In the genomic region with DNA sequence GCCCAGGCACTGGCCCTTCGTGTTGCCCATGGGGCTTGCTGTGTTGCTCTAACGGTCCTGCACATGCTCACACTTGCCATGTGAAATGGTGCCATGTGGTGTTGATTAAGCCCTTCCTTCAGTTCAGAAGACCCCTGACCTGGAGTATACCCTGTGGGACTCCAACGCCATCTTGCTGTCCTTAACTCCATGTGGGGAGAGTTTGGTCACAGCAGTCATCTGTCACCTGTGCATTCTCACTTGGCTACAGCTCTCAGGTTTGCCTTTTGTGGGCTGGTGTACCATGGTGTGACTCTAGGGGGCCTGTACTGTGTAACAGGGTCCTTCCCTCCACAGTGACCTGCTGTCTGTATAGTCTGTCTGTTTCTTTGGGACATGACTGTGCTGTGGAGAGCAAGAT, we compare ENCODE assay signal across 8 mouse cellular contexts.
DNase-seq lines count a peak whose midpoint lies in the region; ATAC-seq and TF ChIP-seq lines count a peak whose summit lies in the region.

No protein-coding gene starts in this region.

- 0 out of 2 replicates have a peak overlapping the region, but pooled peaks have one; percentile 64 for H3K4me2 ChIP-seq in heart, embryonic 14.5 days (ENCODE audit: low read length)
- no peak overlapping the region for H3K4me2 ChIP-seq in hindbrain, postnatal 0 days (ENCODE audit: low read depth, low read length)
- peak overlapping the region; percentile 45 for H3K4me2 ChIP-seq in neural tube, embryonic 12.5 days (replicated peaks)

- no peaks in the 10 kb centered on the region for H3K36me3 ChIP-seq in heart, embryonic 14.5 days (ENCODE audit: control insufficient read depth, insufficient read depth, low read length)
- H3K36me3 ChIP-seq in hindbrain, postnatal 0 days (ENCODE audit: insufficient read depth, low read length): no peaks in the 10 kb centered on the region
- H3K36me3 ChIP-seq in neural tube, embryonic 12.5 days: no peaks in the 10 kb centered on the region

- 59% methylated on average over 3 of the region's 3 CpGs for WGBS in heart, embryonic 14.5 days
- 39% methylated on average over 3 of the region's 3 CpGs for WGBS in hindbrain, postnatal 0 days
- 46% methylated on average over 3 of the region's 3 CpGs for WGBS in neural tube, embryonic 12.5 days

- no peak for DNase-seq in heart, postnatal 25 days (ENCODE audit: low spot score)
- peak; percentile 77 for DNase-seq in embryo, embryonic 10.5 days (ENCODE audit: low spot score)
- DNase-seq in hindbrain, postnatal 0 days (ENCODE audit: low spot score): no peak
- DNase-seq in layer of hippocampus, adult 8-10 months (ENCODE audit: low spot score in 2 of 2): no peak
- no peak for DNase-seq in left cerebral cortex, adult 18-20 months (ENCODE audit: low spot score in 2 of 2)
- no peak for DNase-seq in left cerebral cortex, adult 8-10 months (ENCODE audit: low spot score in 2 of 2)

- intact Hi-C loops in heart, postnatal 25 days (cut with DNase I): no loop called here

- H3K27ac ChIP-seq in heart, embryonic 14.5 days (replicated peaks in 1 of 2; ENCODE audit: control insufficient read depth in 1 of 2, insufficient read depth in 1 of 2, low read depth in 2 of 2, low read length in 2 of 2): peak overlapping the region; percentile 69 to 91
- H3K27ac ChIP-seq in hindbrain, postnatal 0 days: peak overlapping the region; percentile 83; the same call in 1 of the 2 replicates
- peak overlapping the region; percentile 73 for H3K27ac ChIP-seq in neural tube, embryonic 12.5 days

- peak; percentile 37 for TF ChIP-seq CTCF in hindbrain, postnatal 0 days (IDR thresholded peaks at IDR 0.05; ENCODE audit: low read depth)

- no peak for ATAC-seq in heart, embryonic 14.5 days (ENCODE audit: insufficient number of reproducible peaks, insufficient read depth, low FRiP score, low read depth)
- ATAC-seq in hindbrain, postnatal 0 days: no peak; the same call in 1 of the 2 replicates
- no peak; the same call in 1 of the 2 replicates for ATAC-seq in neural tube, embryonic 12.5 days (ENCODE audit: low FRiP score, low read depth)

- H3K9me3 ChIP-seq in heart, embryonic 14.5 days (ENCODE audit: control insufficient read depth, low read length): no peaks in the 10 kb centered on the region
- H3K9me3 ChIP-seq in hindbrain, postnatal 0 days (ENCODE audit: low read length): no peaks in the 10 kb centered on the region
- H3K9me3 ChIP-seq in neural tube, embryonic 12.5 days: no peaks in the 10 kb centered on the region

- H3K4me1 ChIP-seq in heart, embryonic 14.5 days (ENCODE audit: control insufficient read depth in 2 of 2, insufficient read depth in 2 of 2, low read length in 2 of 2): peaks cover 51 to 78% of the 10 kb centered on the region in 2 experiments
- peaks cover 30% of the 10 kb centered on the region for H3K4me1 ChIP-seq in hindbrain, postnatal 0 days (ENCODE audit: insufficient read depth, low read length)
- H3K4me1 ChIP-seq in neural tube, embryonic 12.5 days: peaks cover 58% of the 10 kb centered on the region

- no peaks in the 10 kb centered on the region for H3K27me3 ChIP-seq in heart, embryonic 14.5 days (ENCODE audit: control insufficient read depth, insufficient read depth, low read length)
- H3K27me3 ChIP-seq in hindbrain, postnatal 0 days (ENCODE audit: insufficient read depth, low read length): no peaks in the 10 kb centered on the region
- no peaks in the 10 kb centered on the region for H3K27me3 ChIP-seq in neural tube, embryonic 12.5 days (replicated peaks)

- H3K4me3 ChIP-seq in heart, embryonic 14.5 days (ENCODE audit: control insufficient read depth in 1 of 2, insufficient read depth in 1 of 2, low read depth in 1 of 2, low read length in 2 of 2): no peak overlapping the region
- H3K4me3 ChIP-seq in hindbrain, postnatal 0 days (ENCODE audit: low read length): no peak overlapping the region
- no peak overlapping the region for H3K4me3 ChIP-seq in neural tube, embryonic 12.5 days

- no peak overlapping the region; the same call in 1 of the 2 replicates for H3K9ac ChIP-seq in heart, embryonic 14.5 days (ENCODE audit: low read length)
- 0 out of 2 replicates have a peak overlapping the region, but pooled peaks have one; percentile 14 for H3K9ac ChIP-seq in hindbrain, postnatal 0 days (replicated peaks; ENCODE audit: low read length)
- H3K9ac ChIP-seq in neural tube, embryonic 12.5 days: 0 out of 2 replicates have a peak overlapping the region, but pooled peaks have one; percentile 29
